Mouse (Mus musculus): ENCODE data around the gene Gm47283.
"Not testable (repeated sequence)": the region's sequence is repeated elsewhere in the genome, so short reads cannot be mapped to it uniquely, and the experiment has no call there.

Gm47283 gene

GRCm38 (mm10) chrY:90784438-90784837 lies at the start of gene Gm47283:
Gene Gm47283, plus strand, starts transcription at chrY:90784738.
- not testable (repeated sequence) for DNase-seq (ENCODE audit: low read depth, low spot score)

- DNase-seq (ENCODE audit: low read depth, low spot score), result peak; percentile 21
Measured at GRCm38 (mm10) chrY:90735181-90735895, 49.2 kb upstream of the Gm47283 start.

- DNase-seq (ENCODE audit: low read depth, low spot score), result peak; percentile 6
Measured at GRCm38 (mm10) chrY:90736217-90737000, 48.1 kb upstream of the Gm47283 start.

- peak; percentile 19 for DNase-seq (ENCODE audit: low read depth, low spot score)
Measured at GRCm38 (mm10) chrY:90737606-90738430, 46.7 kb upstream of the Gm47283 start.

- DNase-seq (ENCODE audit: low read depth, low spot score), result no peak
Measured at GRCm38 (mm10) chrY:90738431-90738680, 46.2 kb upstream of the Gm47283 start.

- DNase-seq (ENCODE audit: low read depth, low spot score), result peak; percentile 75
Measured at GRCm38 (mm10) chrY:90738841-90739530, 45.6 kb upstream of the Gm47283 start.

GRCm38 (mm10) chrY:90739531-90740012 lies 45.0 kb upstream of the Gm47283 start:
- not testable (repeated sequence) for DNase-seq (ENCODE audit: low read depth, low spot score)

GRCm38 (mm10) chrY:90740013-90740561 lies 44.5 kb upstream of the Gm47283 start:
- DNase-seq (ENCODE audit: low read depth, low spot score), result peak; percentile 94

- peak; percentile 71 for DNase-seq (ENCODE audit: low read depth, low spot score)
Measured at GRCm38 (mm10) chrY:90741006-90741405, 43.5 kb upstream of the Gm47283 start.

GRCm38 (mm10) chrY:90741452-90742260 lies 42.9 kb upstream of the Gm47283 start:
- DNase-seq (ENCODE audit: low read depth, low spot score), result peak; percentile 63

- peak; percentile 66 for DNase-seq (ENCODE audit: low read depth, low spot score)
Measured at GRCm38 (mm10) chrY:90742261-90743052, 42.1 kb upstream of the Gm47283 start.

- peak; percentile 31 for DNase-seq (ENCODE audit: low read depth, low spot score)
Measured at GRCm38 (mm10) chrY:90743053-90743810, 41.3 kb upstream of the Gm47283 start.

- peak; percentile 33 for DNase-seq (ENCODE audit: low read depth, low spot score)
Measured at GRCm38 (mm10) chrY:90743811-90744220, 40.7 kb upstream of the Gm47283 start.

- peak; percentile 61 for DNase-seq (ENCODE audit: low read depth, low spot score)
Measured at GRCm38 (mm10) chrY:90744381-90744981, 40.1 kb upstream of the Gm47283 start.

GRCm38 (mm10) chrY:90745256-90745655 lies 39.3 kb upstream of the Gm47283 start:
- peak; percentile 10 for DNase-seq (ENCODE audit: low read depth, low spot score)

GRCm38 (mm10) chrY:90754721-90755120 lies 29.8 kb upstream of the Gm47283 start, which contains the start of gene Gm21860:
Gene Gm21860, minus strand, starts transcription at chrY:90754821.
- DNase-seq (ENCODE audit: low read depth, low spot score), result not testable (repeated sequence)

GRCm38 (mm10) chrY:90839077-90839476 lies 54.5 kb downstream of the Gm47283 start, which contains the start of gene Gm21748:
Gene Gm21748, minus strand, starts transcription at chrY:90839177.
- not testable (repeated sequence) for DNase-seq (ENCODE audit: low read depth, low spot score)
